In the genomic region with DNA sequence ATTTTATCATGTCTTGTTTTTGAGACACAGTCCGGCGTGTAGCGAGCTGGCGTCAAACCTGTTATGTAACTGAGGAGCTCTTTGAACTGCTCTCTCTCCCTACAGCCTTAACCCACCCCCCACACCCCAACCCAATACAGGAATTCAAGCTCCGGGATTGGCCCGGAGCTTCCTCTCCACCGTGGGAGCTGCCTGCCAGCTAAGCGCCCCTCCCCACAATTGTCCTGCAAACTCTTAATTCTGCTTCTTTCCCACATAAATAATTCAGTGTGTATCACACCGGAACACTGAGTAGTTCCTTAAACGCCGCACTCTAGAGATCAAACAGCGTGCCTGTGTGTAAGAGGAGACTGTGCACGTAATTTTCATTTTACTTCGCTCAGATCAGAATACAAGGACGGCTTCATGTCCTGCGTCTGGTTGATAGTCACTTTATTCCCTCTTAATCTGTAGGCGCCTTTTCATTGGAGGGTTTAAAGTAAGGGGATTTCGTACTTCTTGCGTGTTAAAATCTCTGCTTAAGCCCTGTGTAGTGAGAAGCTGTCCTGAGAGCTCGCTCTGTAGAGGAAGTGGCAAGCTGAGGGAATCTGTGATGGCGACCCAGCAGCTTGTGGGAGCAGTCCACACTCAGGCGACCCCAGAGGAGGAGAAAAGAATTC, we compare ENCODE assay signal across 7 mouse cellular contexts.
DNase-seq lines count a peak whose midpoint lies in the region; ATAC-seq lines count a peak whose summit lies in the region.

No protein-coding gene starts in this region.

- peaks cover 16% of the 10 kb centered on the region; the same call in 1 of the 2 replicates for H3K27me3 ChIP-seq in liver, embryonic 12.5 days (replicated peaks)

- H3K4me3 ChIP-seq in liver, embryonic 12.5 days = peak overlapping the region; percentile 43

- H3K9me3 ChIP-seq in liver, embryonic 12.5 days (replicated peaks) = no peaks in the 10 kb centered on the region

- peak overlapping the region; percentile 60 for H3K4me2 ChIP-seq in liver, embryonic 12.5 days

- 2% methylated on average over 22 of the region's 22 CpGs for WGBS in liver, embryonic 12.5 days (ENCODE audit: insufficient replicate concordance)

- DNase-seq in brain, adult 2 months (ENCODE audit: low read depth, low spot score) = peak; percentile 89
- peak; percentile 73 to 80 for DNase-seq in heart, adult 9 months (ENCODE audit: low spot score in 2 of 2)
- peak; percentile 39 to 60 for DNase-seq in kidney, adult 8-10 months
- peak; percentile 15 for DNase-seq in naive thymus-derived CD4-positive, alpha-beta T cell, adult 2 months (ENCODE audit: low read depth)
- no peak for DNase-seq in urinary bladder, adult 2 months (ENCODE audit: low spot score)

- peak; percentile 75 for ATAC-seq in common myeloid progenitor, adult 5-6 weeks (replicated peaks; ENCODE audit: low read depth, poor library complexity, severe bottlenecking)
- ATAC-seq in liver, embryonic 12.5 days = no peak

- no peak overlapping the region; the same call in none of the 2 replicates for H3K27ac ChIP-seq in liver, embryonic 12.5 days

- H3K4me1 ChIP-seq in liver, embryonic 12.5 days = 0 out of 2 replicates have a peak, but pooled peaks cover 7% of the 10 kb centered on the region

- no peak overlapping the region for H3K9ac ChIP-seq in liver, embryonic 12.5 days

- no peaks in the 10 kb centered on the region for H3K36me3 ChIP-seq in liver, embryonic 12.5 days
